Mouse (Mus musculus): ENCODE data around the gene Gnai2. TPM values are rescaled to one million over a fixed set of nuclear protein-coding genes. Genes with fewer than 3 reads are reported as not detected.
"Not testable (repeated sequence)": the region's sequence is repeated elsewhere in the genome, so short reads cannot be mapped to it uniquely, and the experiment has no call there.

Gnai2 gene
- 385 and 394 TPM in 2 replicates for polyA plus RNA-seq (2015; fragmentation: Nextera tagmentation; extraction: Ambion mirVana)

- H3K27ac ChIP-seq, result peak within 1 kb of the TSS; percentile 89
- WGBS, result 3% methylated on average over 38 of the region's 38 CpGs
- H3K4me1 ChIP-seq, result peaks cover 44% of the 10 kb centered on the region
These were observed at the start of gene Gnai2 for GRCm38 (mm10) chr9:107635279-107636028. Gnai2 (minus strand) TSS chr9:107635367.

DNA sequence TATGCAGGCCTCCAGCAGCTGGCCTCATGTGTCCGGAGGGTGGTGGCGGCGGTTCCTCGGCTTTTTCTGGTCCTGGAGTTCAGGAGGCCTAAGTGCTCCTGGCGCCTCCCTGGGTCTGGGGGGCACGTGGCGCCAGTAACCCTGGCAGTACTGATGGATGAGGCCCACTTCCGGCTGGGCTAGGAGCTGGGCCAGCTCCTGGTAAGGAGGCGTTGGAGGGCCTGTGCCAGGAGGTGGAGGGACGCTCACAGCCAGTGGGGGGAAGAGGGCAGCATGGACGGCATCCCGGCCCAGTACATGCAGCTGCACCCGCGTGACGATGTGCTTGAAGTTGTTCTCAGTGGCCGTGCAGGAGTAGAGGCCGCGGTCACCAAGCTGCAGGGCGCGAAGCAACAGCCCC lies 47.2 kb upstream of the Gnai2 start:
- Histone ChIP-seq H3K27ac (no peak overlapping the region), H3K36me3 (peaks cover 55% of the 10 kb centered on the region), H3K9me3 (no peaks in the 10 kb centered on the region), H3K4me1 (peaks cover 5% of the 10 kb centered on the region), H3K4me2 (no peak overlapping the region), H3K27me3 (peaks cover 3% of the 10 kb centered on the region), H3K9ac (no peak overlapping the region), H3K4me3 (no peak overlapping the region)
- 79% methylated on average over 20 of the region's 20 CpGs for WGBS
- ATAC-seq (ENCODE audit: insufficient number of reproducible peaks, low FRiP score, low TSS enrichment, low read depth), result no peak

More at GRCm38 (mm10) chr9:107635279-107636028, at the start of gene Gnai2:
- peak; percentile 94 for ATAC-seq (ENCODE audit: insufficient number of reproducible peaks, low FRiP score, low TSS enrichment, low read depth)
- Histone ChIP-seq H3K4me2 (peak within 1 kb of the TSS; percentile 93), H3K36me3 (no peaks in the 10 kb centered on the region), H3K9ac (peak within 1 kb of the TSS; percentile 91), H3K4me3 (peak within 1 kb of the TSS; percentile 90), H3K27me3 (no peaks in the 10 kb centered on the region), H3K9me3 (no peaks in the 10 kb centered on the region)

- Histone ChIP-seq H3K27me3 (peaks cover 30% of the 10 kb centered on the region), H3K9ac (no peak within 1 kb of the TSS), H3K4me2 (no peak within 1 kb of the TSS), H3K36me3 (peaks cover 29% of the 10 kb centered on the region), H3K9me3 (no peaks in the 10 kb centered on the region), H3K4me3 (no peak within 1 kb of the TSS), H3K27ac (no peak within 1 kb of the TSS), H3K4me1 (peaks cover 22% of the 10 kb centered on the region)
- no peak for ATAC-seq (ENCODE audit: insufficient number of reproducible peaks, low FRiP score, low TSS enrichment, low read depth)
- WGBS, result 46% methylated on average over 5 of the region's 5 CpGs
These were observed 44.3 kb upstream of the Gnai2 start, which contains the start of gene Gnat1 for GRCm38 (mm10) chr9:107679501-107679900. Gnat1 (minus strand) TSS chr9:107679712.

- Histone ChIP-seq H3K27me3 (peaks cover 30% of the 10 kb centered on the region), H3K4me3 (no peak overlapping the region), H3K9ac (no peak overlapping the region), H3K27ac (no peak overlapping the region), H3K4me2 (no peak overlapping the region), H3K36me3 (peaks cover 22% of the 10 kb centered on the region), H3K9me3 (no peaks in the 10 kb centered on the region), H3K4me1 (peaks cover 22% of the 10 kb centered on the region)
- ATAC-seq (ENCODE audit: insufficient number of reproducible peaks, low FRiP score, low TSS enrichment, low read depth), result no peak
- WGBS, result 90% methylated on average over 2 of the region's 2 CpGs
These were observed 43.7 kb upstream of the Gnai2 start for GRCm38 (mm10) chr9:107678861-107679260.

- 37% methylated on average over 14 of the region's 14 CpGs for WGBS
- not testable (repeated sequence) for H3K4me3 ChIP-seq
These were observed 42.8 kb upstream of the Gnai2 start for GRCm38 (mm10) chr9:107677819-107678526.

GRCm38 (mm10) chr9:107677091-107677784 lies 42.1 kb upstream of the Gnai2 start:
- H3K9me3 ChIP-seq, result no peaks in the 10 kb centered on the region
- H3K4me2 ChIP-seq, result no peak overlapping the region
- H3K27me3 ChIP-seq, result peaks cover 30% of the 10 kb centered on the region
- no peak overlapping the region for H3K4me3 ChIP-seq
- 18% methylated on average over 17 of the region's 17 CpGs for WGBS
- no peak for ATAC-seq (ENCODE audit: insufficient number of reproducible peaks, low FRiP score, low TSS enrichment, low read depth)
- H3K4me1 ChIP-seq, result peaks cover 18% of the 10 kb centered on the region
- no peak overlapping the region for H3K9ac ChIP-seq
- no peak overlapping the region for H3K27ac ChIP-seq
- peaks cover 6% of the 10 kb centered on the region for H3K36me3 ChIP-seq

More at GRCm38 (mm10) chr9:107677819-107678526, 42.8 kb upstream of the Gnai2 start:
- H3K9me3 ChIP-seq; H3K9ac ChIP-seq; H3K4me2 ChIP-seq; H3K27ac ChIP-seq; ATAC-seq (ENCODE audit: insufficient number of reproducible peaks, low FRiP score, low TSS enrichment, low read depth): not testable (repeated sequence)
- peaks cover 13% of the 10 kb centered on the region for H3K36me3 ChIP-seq
- H3K4me1 ChIP-seq, result peaks cover 22% of the 10 kb centered on the region
- peaks cover 30% of the 10 kb centered on the region for H3K27me3 ChIP-seq

DNA sequence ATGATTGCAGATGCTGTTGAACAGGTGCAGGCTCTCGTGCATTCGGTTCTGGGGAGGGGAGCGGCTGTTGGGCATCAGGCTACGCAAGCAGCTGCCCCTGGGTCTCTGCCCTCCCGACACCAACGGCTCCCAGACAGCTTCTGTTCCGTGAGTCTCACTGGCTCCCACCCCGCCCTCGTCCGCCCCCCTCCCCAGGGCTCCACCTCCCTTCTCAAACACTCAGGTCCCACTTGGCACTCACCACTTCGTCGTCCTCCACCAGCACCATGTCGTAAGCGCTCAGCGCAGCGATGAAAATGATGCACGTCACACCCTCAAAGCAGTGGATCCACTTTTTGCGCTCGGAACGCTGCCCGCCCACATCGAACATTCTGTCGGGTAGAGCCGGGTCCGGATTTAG lies 41.1 kb upstream of the Gnai2 start:
- H3K9me3 ChIP-seq, result no peaks in the 10 kb centered on the region
- H3K4me2 ChIP-seq, result peak overlapping the region; percentile 76
- H3K27ac ChIP-seq, result no peak overlapping the region
- peaks cover 30% of the 10 kb centered on the region for H3K27me3 ChIP-seq
- peak overlapping the region; percentile 36 for H3K4me3 ChIP-seq
- no peaks in the 10 kb centered on the region for H3K36me3 ChIP-seq
- H3K9ac ChIP-seq, result no peak overlapping the region
- no peak for ATAC-seq (ENCODE audit: insufficient number of reproducible peaks, low FRiP score, low TSS enrichment, low read depth)
- peaks cover 18% of the 10 kb centered on the region for H3K4me1 ChIP-seq
- WGBS, result 1% methylated on average over 25 of the region's 25 CpGs

DNA sequence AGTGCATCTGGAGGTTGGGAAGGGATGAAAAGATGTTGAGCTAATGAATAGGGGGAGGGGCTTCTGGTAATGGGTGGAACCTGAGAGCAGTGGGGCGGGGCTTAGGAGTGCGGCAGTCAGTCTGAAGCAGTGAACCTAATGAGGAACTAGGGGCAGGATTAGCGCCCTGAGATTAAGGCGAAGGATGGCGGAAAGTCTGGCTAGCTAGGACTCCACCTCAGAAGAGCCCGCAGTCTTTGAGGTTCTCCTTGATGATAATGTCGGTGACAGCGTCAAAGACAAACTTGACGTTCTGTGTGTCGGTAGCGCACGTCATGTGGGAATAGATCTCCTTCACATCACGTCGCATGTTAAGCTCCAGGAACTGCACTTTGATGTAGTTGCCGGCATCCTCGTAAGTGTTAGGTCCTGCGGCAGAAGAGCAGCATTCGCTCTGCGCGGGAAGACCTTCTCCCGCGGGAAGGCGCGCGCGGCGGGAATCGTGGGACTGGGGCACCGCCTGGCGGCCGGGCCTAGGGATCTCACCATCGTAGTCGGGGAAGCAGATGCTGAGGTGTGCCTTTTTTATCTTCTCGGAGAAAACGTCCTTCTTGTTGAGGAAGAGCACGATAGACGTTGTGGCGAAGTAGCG lies 40.6 kb upstream of the Gnai2 start:
- Histone ChIP-seq H3K27ac (no peak overlapping the region), H3K4me2 (peak overlapping the region; percentile 76), H3K4me3 (peak overlapping the region; percentile 36), H3K9me3 (no peaks in the 10 kb centered on the region), H3K27me3 (peaks cover 30% of the 10 kb centered on the region), H3K9ac (no peak overlapping the region), H3K36me3 (no peaks in the 10 kb centered on the region), H3K4me1 (peaks cover 18% of the 10 kb centered on the region)
- ATAC-seq (ENCODE audit: insufficient number of reproducible peaks, low FRiP score, low TSS enrichment, low read depth), result no peak
- WGBS, result under 1% methylated on average over 39 of the region's 39 CpGs

DNA sequence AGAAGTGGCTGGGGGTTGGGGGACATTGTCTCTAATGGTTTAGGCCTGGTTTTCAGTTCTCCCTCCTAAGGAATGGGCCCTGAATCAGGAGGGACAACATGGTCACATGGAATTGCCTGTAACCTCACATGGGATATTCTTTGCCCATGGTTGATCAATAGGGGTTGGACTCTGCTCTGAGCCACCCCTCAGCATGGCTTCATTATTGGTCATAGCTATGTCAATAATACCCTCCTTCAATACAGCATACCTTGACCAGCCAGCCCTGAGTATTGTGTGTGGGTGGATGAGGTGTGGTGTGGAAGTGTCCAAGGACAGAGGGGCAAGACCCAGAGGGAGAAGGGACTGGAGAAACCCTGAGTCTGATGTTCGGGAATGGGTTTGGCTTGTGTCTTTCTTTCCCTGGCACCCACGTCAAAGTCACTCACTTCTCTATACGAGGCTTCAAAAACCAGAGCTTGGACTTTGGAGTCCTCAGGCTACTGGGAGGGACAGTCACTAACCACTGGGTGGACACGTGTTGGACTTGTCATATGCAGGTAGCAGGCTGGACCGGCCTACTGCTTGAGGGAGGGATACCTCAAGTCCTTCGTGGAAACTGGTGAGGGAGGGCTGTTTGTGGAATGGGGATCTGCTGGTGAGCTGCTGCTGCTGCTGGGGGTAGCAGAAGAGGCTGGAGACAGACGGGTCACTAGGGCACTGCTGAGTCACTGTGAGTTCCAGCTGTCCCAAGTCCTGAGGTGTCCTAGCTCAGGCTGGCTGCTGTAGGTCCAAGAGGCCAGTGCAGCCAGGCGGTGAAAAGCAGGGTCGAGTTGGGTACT lies 39.7 kb upstream of the Gnai2 start:
- no peaks in the 10 kb centered on the region for H3K9me3 ChIP-seq
- no peak overlapping the region for H3K27ac ChIP-seq
- H3K9ac ChIP-seq, result no peak overlapping the region
- H3K4me3 ChIP-seq, result no peak overlapping the region
- H3K4me2 ChIP-seq, result no peak overlapping the region
- H3K27me3 ChIP-seq, result peaks cover 30% of the 10 kb centered on the region
- peaks cover 18% of the 10 kb centered on the region for H3K4me1 ChIP-seq
- ATAC-seq (ENCODE audit: insufficient number of reproducible peaks, low FRiP score, low TSS enrichment, low read depth), result no peak
- no peaks in the 10 kb centered on the region for H3K36me3 ChIP-seq
- 66% methylated on average over 9 of the region's 9 CpGs for WGBS

DNA sequence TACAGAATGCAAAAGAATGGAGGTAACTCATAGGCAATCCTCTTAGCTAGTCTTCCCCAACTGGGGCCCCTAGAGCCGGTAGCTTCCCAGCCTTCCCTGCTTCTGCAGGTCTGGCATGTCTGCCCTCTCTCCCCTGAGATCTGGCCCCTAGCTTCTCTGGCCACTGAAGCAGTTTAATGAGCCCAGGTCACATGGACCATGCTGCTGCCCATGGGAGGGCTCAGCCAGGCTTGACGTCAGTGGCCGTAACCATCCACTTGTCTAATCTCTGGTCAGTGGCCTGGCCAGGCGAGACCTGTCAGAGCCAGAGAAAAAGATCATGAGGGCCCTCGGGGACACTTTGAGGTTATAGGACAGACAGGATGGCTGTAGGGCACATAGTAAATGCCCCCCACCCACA lies 35.1 kb upstream of the Gnai2 start:
- 63% methylated on average over 5 of the region's 5 CpGs for WGBS

GRCm38 (mm10) chr9:107669480-107669945 lies 34.3 kb upstream of the Gnai2 start, which contains the start of gene Slc38a3:
Slc38a3 (minus strand) TSS chr9:107669530.
- no peak for ATAC-seq (ENCODE audit: insufficient number of reproducible peaks, low FRiP score, low TSS enrichment, low read depth)
- no peak within 1 kb of the TSS for H3K4me3 ChIP-seq
- no peak within 1 kb of the TSS for H3K9ac ChIP-seq
- H3K9me3 ChIP-seq, result no peaks in the 10 kb centered on the region
- 85% methylated on average over 9 of the region's 9 CpGs for WGBS
- no peak within 1 kb of the TSS for H3K27ac ChIP-seq
- no peaks in the 10 kb centered on the region for H3K36me3 ChIP-seq
- H3K4me1 ChIP-seq, result peaks cover 21% of the 10 kb centered on the region
- no peak within 1 kb of the TSS for H3K4me2 ChIP-seq
- H3K27me3 ChIP-seq, result peaks cover 14% of the 10 kb centered on the region

More for the DNA sequence above, 35.1 kb upstream of the Gnai2 start:
- Histone ChIP-seq H3K27me3 (peaks cover 19% of the 10 kb centered on the region), H3K9ac (no peak overlapping the region), H3K4me2 (no peak overlapping the region), H3K27ac (no peak overlapping the region), H3K36me3 (no peaks in the 10 kb centered on the region), H3K9me3 (no peaks in the 10 kb centered on the region), H3K4me3 (no peak overlapping the region), H3K4me1 (peaks cover 21% of the 10 kb centered on the region)
- no peak for ATAC-seq (ENCODE audit: insufficient number of reproducible peaks, low FRiP score, low TSS enrichment, low read depth)
